Mouse (Mus musculus) T-helper 1 cell (primary cell): ENCODE data around the gene Izumo2.

Experiments
- in situ Hi-C: fragments of 300-600 bp; cut with MboI, MseI; formaldehyde crosslinking; loops from one replicate; pipeline ENCODE4 v1.15.1; 2025; ENCODE audit warnings: high pct_unique_total_duplicates

The Izumo2 gene

GRCm38 (mm10) chr7:44760366-44760765 is 51.8 kb downstream of the Izumo2 start:
- in situ Hi-C loops: no loop called here

GRCm38 (mm10) chr7:44768129-44768528 is 59.6 kb downstream of the Izumo2 start:
- in situ Hi-C loops: loop anchor here (5.0 kb wide), 1 partner anchor 39 kb away; no protein-coding TSS in a partner anchor
